Mouse (Mus musculus) 416B (cell line): ENCODE measurements around the gene Hebp1.

ENCODE experiments used
- DNase-seq: peaks from one replicate; pipeline ENCODE4 v3.0.0; 2011; ENCODE audit warnings: low read depth

Hebp1 gene

GRCm38 (mm10) chr6:135197446-135197845 is 376 bp downstream of the Hebp1 start:
- no peak for DNase-seq

- DNase-seq = no peak
Measured at GRCm38 (mm10) chr6:135196707-135197106, 1.1 kb downstream of the Hebp1 start.

GRCm38 (mm10) chr6:135194907-135195306 is 2.9 kb downstream of the Hebp1 start:
- DNase-seq = no peak

GRCm38 (mm10) chr6:135193733-135194132 is 4.1 kb downstream of the Hebp1 start:
- no peak for DNase-seq

GRCm38 (mm10) chr6:135192993-135193392 is 4.8 kb downstream of the Hebp1 start:
- peak; percentile 64 for DNase-seq

GRCm38 (mm10) chr6:135191906-135192305 is 5.9 kb downstream of the Hebp1 start:
- peak; percentile 63 for DNase-seq

GRCm38 (mm10) chr6:135190122-135190521 is 7.7 kb downstream of the Hebp1 start:
- DNase-seq = no peak

GRCm38 (mm10) chr6:135188629-135189028 is 9.2 kb downstream of the Hebp1 start:
- peak; percentile 91 for DNase-seq

GRCm38 (mm10) chr6:135187076-135187917 is 10.5 kb downstream of the Hebp1 start:
- no peak for DNase-seq

GRCm38 (mm10) chr6:135183961-135184360 is 13.9 kb downstream of the Hebp1 start:
- DNase-seq = peak; percentile 57

GRCm38 (mm10) chr6:135182925-135183324 is 14.9 kb downstream of the Hebp1 start:
- DNase-seq = peak; percentile 15

- DNase-seq = no peak
Measured at GRCm38 (mm10) chr6:135178599-135178998, 19.2 kb downstream of the Hebp1 start.

- no peak for DNase-seq
Measured at GRCm38 (mm10) chr6:135177271-135177670, 20.6 kb downstream of the Hebp1 start.

GRCm38 (mm10) chr6:135175014-135175413 is 22.8 kb downstream of the Hebp1 start:
- no peak for DNase-seq

GRCm38 (mm10) chr6:135171736-135172135 is 26.1 kb downstream of the Hebp1 start:
- no peak for DNase-seq

- peak; percentile 58 for DNase-seq
Measured at GRCm38 (mm10) chr6:135169246-135169645, 28.6 kb downstream of the Hebp1 start.

GRCm38 (mm10) chr6:135168471-135168870 is 29.4 kb downstream of the Hebp1 start:
- DNase-seq = no peak

GRCm38 (mm10) chr6:135167380-135168311 is 30.2 kb downstream of the Hebp1 start:
- no peak for DNase-seq

- DNase-seq = no peak
Measured at GRCm38 (mm10) chr6:135166712-135167111, 31.1 kb downstream of the Hebp1 start.

- no peak for DNase-seq
Measured at GRCm38 (mm10) chr6:135166262-135166661, 31.6 kb downstream of the Hebp1 start.

- DNase-seq = no peak
Measured at GRCm38 (mm10) chr6:135165706-135166105, 32.1 kb downstream of the Hebp1 start.

GRCm38 (mm10) chr6:135165191-135165590 is 32.6 kb downstream of the Hebp1 start:
- no peak for DNase-seq

- peak; percentile 79 for DNase-seq
Measured at GRCm38 (mm10) chr6:135162861-135163260, 35.0 kb downstream of the Hebp1 start.
